Mouse (Mus musculus): ENCODE results near the gene Zmynd8.

Gene Zmynd8

DNA sequence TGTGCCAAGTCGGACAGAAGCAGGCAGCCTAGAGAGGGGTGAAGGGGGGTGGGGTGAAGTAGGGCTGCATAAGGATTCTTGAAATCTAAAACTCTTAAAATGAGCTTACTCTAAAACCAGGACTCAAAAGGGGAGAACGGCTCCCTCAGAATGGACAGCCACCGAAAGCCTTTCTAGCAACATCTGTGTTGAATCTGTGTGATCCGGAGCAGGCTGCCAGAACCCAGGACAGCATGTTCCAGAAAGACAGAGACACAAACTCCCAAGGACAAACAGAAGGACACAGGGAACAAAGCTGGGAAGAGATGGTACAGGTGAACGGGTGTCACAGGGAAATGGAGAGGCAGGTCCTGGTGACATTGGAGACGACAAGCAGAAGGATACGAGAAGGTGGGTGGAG lies 25.6 kb downstream of the Zmynd8 start:
- in situ Hi-C loops (cut with MboI; ENCODE audit: low pct_unique_long_range_greater_than_20kb in 1 of 2, low sequenced_read_pairs in 2 of 2, unreplicated experiment in 1 of 2), result no loop called here

DNA sequence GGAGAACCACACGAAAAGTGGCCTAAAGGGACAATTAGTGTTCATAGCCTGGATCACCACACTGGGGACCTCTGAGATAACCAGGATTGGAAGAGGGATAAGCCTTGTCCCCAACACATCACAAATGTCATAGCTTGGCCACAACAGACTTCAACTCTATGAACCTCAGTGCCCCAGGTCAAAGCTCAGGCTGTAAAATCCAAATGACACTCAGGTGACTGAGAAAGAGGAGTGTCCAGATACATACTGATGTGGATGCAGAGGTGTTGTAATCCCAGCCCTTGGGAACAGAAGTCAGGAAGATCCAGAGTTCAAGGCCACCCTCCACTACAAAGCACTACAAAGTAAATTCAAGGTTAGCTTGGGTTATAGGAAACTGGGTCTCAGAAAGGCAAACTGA lies 29.6 kb downstream of the Zmynd8 start:
- in situ Hi-C loops (cut with MboI; ENCODE audit: low pct_unique_long_range_greater_than_20kb in 1 of 2, low sequenced_read_pairs in 2 of 2, unreplicated experiment in 1 of 2), result no loop called here

DNA sequence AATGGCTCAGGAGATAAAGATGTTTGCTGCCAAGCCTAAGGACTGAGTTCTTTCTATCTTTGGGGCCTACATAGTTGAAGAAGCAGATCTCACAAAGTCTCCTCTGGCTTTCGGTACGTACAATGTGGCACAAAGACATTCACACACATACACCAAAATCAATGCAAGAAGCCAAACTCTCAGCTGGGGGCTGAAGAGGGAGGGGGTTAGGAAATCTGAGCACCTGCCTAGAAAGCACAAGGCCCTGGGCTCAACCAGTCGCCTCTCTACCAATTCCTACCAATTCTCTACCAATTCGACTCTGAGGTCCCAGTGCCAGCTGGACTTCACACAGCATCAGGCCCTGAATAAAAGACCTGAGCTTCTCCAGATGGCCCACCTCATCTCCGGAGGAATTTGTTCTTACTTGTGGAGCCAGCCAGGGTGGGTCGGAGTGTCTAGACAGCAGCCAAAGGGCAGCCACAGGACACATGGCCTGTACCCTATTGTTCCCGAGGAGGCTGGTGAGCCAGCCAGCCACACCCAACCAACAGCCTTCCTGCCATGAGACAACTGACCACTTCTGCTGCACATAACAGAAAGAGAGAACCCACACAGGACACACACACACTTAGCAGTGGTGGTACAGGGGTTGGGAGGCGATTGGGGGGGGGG lies 30.2 kb downstream of the Zmynd8 start:
- in situ Hi-C loops (cut with MboI; ENCODE audit: low pct_unique_long_range_greater_than_20kb in 1 of 2, low sequenced_read_pairs in 2 of 2, unreplicated experiment in 1 of 2), result no loop called here

DNA sequence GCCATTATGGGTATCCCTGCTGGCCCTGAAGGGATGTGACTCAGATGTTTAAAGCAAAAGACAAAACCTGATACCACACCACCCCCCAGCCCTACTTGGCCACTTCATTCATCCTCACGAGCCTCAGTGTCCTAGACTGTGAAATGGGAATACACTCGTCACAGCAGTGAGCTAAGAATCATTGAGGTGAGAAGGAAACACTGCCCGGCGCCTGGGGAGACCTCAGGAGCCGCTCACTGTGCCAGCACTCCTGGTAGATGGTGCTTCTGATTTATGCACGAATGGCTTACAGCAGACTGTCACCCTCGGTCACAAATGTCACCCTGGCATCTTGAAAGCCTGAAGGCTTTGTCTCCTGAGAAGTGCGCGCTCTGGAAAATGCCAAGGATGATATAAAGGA lies 31.3 kb downstream of the Zmynd8 start:
- in situ Hi-C loops (cut with MboI; ENCODE audit: low pct_unique_long_range_greater_than_20kb in 1 of 2, low sequenced_read_pairs in 2 of 2, unreplicated experiment in 1 of 2), result no loop called here

DNA sequence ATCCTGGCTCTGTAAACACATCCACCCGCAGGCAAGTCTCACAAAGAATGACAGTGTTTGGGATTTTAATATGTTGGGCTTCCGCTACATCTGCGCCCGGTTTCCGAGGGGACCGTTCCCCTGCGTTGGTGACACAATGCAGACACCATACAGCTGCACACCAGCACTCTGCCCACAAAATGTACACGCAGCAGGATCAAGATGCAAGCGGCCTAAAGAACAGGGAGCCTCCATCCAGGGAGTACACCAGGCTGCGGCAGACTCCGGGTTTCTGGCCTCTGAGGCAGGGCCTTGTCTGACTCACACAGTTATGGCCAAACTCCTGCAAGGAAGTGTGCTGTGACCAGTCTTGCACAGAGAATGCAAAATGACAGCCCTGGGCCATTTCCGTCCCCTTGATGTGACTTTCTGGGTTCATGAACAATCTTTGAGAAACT lies 31.8 kb downstream of the Zmynd8 start:
- in situ Hi-C loops (cut with MboI; ENCODE audit: low pct_unique_long_range_greater_than_20kb in 1 of 2, low sequenced_read_pairs in 2 of 2, unreplicated experiment in 1 of 2), result no loop called here

DNA sequence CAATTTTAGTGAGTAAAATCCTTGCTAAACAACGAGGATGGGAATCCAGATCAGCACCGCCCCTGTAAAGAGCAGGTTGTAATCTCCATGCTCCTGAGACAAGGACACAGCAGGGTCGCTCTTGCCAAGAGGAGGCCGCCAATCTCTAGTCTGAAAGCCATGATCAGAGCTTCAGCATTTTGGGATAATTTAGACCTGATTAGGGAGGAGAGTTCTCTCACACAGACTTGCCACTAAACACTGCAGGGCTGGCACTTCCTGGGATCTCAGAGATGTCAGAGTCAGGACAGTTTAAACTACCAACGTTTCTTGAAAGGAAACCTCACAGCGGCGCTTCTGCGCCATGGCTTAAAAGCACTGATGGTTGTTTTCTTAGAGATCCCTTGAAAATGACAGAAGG lies 32.4 kb downstream of the Zmynd8 start:
- in situ Hi-C loops (cut with MboI; ENCODE audit: low pct_unique_long_range_greater_than_20kb in 1 of 2, low sequenced_read_pairs in 2 of 2, unreplicated experiment in 1 of 2), result no loop called here

DNA sequence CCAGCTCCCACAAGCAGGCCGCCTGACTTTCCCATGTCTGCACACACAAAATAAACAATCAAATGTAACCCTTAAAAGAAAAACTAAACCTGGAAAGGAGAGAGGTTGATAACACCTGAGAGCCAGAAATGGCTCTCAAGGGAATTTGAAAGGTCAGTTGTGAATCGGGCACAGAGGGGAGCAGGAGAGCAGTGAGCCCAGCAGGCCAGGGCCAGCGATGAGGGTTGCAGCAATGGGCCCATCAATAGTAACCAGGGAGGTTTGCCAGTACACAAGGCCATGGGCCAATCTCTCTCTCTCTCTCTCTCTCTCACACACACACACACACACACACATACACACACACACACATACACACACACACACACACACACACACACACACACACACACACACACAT lies 34.0 kb downstream of the Zmynd8 start:
- in situ Hi-C loops (cut with MboI; ENCODE audit: low pct_unique_long_range_greater_than_20kb in 1 of 2, low sequenced_read_pairs in 2 of 2, unreplicated experiment in 1 of 2), result no loop called here

DNA sequence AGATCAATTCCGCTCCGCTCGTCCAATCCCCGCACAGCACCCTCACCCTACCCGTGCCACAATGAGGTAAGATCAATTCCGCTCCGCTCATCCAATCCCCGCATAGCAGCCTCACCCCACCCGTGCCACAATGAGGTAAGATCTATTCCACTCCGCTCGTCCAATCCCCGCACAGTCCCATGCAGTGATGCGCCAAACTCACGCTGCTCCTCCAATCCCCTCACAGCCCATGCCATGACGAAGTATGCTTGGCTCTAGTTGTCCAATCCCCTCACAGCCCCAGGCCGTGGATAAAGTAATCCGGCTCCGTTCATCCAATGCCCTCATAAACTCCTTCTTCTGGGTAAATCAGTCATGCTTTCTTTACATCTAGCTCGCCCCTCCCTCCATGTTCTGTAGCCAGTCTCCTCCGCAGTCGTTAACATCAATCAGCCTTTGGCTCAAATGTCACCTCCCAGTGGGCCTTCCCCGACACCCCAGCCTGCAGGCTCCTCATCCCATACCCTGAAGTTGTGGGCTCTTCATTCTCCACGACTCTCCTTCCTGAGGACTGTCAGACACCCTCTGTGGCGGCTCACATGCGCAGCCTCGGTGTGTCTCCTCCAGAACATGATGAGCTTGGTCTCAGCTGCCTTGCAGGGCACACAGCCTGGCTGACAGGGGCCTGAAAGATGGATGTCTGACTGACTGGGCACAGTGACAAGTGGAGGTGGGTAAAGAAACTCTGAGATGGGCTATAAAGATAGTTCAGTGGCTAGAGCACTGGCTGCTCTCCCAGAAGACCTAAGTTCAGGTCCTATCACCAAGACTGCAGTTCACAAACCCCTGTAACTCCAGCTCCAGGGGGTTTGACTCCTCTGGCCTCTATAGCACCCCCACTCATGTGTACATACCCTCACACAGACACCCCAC lies 36.9 kb downstream of the Zmynd8 start:
- in situ Hi-C loops (cut with MboI; ENCODE audit: low pct_unique_long_range_greater_than_20kb in 1 of 2, low sequenced_read_pairs in 2 of 2, unreplicated experiment in 1 of 2), result no loop called here

DNA sequence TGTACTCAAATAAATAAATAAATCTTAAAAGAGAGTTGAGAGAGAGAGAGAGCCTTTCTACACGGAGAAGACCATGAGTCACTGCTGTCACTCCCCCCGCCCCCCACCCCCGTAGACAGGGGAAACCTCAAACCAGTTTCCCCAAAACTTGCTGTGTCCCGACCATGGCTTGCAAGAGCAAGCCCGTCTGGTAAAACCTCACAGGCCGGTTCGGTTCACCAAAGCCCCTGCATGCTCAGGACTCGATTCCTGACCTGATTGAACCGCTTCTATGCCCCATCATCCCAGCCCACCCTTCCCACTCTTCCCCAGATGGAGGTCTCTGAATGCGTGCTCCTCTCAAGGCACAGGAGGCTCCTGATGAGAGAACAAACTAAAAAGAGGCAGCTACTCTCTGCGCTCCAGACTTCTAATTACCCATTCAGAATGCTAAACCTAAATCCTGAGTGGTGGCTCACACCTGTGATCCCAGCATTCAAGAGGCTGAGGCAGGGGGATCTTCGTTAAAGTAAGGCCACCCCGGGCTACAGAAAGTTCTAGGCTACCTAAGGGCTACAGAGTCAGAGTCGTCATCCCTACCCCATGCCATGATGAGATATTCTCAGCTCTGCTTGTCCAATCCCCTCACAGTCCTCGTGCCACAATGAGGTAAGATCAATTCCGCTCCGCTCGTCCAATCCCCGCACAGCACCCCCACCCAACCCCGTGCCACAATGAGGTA lies 37.7 kb downstream of the Zmynd8 start:
- in situ Hi-C loops (cut with MboI; ENCODE audit: low pct_unique_long_range_greater_than_20kb in 1 of 2, low sequenced_read_pairs in 2 of 2, unreplicated experiment in 1 of 2), result no loop called here

DNA sequence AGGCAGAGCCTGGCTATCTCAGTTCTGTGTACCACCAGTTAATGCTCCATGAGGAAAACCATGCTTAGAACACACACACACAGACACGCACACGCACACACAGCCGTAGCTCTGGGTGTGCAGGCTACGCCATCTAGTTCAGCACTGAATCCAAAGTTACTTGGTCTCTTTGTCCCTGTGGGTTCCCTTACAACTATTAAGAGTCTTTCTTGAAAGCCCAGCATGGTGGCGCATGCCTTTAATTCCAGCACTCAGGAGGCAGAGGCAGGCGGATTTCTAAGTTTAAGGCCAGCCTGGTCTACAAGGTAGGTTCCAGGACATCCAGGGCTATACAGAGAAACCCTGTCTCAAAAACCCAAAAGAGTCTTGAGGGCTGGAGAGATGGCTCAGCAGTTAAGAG lies 38.4 kb downstream of the Zmynd8 start:
- in situ Hi-C loops (cut with MboI; ENCODE audit: low pct_unique_long_range_greater_than_20kb in 1 of 2, low sequenced_read_pairs in 2 of 2, unreplicated experiment in 1 of 2), result no loop called here

DNA sequence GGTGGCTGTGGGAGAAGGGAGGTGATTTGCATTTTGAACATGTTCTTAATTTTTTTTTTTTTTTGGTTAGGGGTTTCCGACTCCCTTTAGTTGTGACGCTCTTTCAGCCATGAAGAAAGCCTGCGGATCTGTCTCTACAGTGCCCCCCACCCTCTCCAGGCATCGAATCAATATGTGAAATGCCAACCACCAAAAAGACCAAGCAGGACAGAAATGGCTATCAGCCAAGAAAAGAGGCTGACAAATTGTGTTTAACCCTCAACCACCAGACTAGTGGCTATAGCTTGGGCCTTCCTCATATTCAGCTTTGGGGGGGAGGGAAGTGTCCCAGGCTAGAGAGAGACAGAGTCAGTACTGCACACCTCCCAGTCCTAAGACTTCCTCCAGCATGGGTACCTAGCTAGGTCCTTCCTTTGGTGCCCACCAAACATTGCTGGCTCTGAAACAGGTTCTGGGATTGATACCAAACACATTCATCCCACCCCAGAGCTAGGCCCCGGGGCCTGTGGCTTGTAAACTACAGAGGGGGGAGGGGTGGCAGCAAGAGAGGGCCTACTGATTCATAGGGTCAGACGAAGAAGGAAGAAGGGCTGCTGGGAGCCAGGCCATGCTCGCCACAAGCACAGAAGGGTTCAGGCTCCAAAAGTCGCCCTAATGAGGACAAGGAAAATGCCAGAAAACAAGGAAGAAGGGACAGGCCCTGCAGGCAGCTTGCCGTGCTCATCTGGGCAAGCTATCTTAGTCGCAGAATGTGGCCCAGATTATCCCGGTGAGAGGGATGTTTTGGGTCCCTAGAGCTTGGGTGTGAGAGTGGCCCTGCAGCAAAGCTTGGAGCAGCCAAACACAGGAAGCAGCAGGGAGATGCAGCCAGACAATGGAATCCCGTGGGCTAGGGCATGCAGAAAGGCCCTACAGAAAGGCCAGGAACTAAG lies 40.1 kb downstream of the Zmynd8 start:
- in situ Hi-C loops (cut with MboI; ENCODE audit: low pct_unique_long_range_greater_than_20kb in 1 of 2, low sequenced_read_pairs in 2 of 2, unreplicated experiment in 1 of 2), result no loop called here

DNA sequence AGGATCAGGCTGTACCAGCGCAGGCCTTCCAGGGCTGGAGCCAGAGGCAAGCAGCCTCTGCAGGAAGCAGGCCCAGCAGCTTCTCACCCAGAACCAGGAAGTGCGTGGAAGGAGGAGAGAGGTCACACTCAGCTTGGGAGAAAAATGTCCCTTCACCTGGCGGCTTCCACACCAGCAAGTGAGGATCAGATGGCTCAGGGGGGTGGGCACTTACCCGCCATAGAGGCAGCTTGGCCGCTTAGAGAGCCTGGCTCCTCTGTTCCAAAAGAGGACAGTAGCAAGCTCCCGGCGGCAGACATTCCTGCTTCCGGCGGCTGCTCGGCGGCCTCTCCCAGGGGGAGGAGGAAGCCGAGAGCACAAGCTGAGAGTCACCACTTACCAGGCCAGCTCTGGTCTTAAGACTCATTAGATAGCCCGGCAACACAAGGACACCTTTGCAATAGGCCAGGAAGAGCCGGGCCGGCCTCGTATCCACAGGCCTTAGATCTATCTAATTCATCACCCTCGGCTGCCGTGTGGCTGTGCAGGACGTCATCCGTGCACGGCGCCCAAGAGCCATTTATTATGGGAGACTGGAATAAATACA lies 40.9 kb downstream of the Zmynd8 start:
- in situ Hi-C loops (cut with MboI; ENCODE audit: low pct_unique_long_range_greater_than_20kb in 1 of 2, low sequenced_read_pairs in 2 of 2, unreplicated experiment in 1 of 2), result no loop called here

DNA sequence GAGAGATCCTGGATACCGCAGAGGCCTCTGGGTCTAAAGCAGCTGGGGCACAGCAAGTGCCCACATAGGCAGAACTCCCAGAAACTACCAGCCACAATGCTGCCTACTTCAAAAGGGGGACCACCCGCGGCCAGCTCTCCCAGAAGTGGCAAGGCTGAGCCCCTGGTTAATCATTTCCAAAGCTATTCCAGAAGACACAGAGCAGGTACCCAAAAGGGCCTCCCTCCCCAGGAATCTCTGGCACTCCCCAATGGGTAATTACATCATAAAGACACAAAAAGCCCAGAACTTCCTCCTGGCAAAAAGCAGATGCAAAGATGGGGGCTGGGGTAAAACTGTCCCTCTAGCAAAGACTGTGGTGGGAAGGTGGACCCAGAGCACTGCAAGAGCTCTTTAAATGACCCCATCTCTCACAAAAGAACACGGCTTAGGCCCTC lies 41.4 kb downstream of the Zmynd8 start:
- in situ Hi-C loops (cut with MboI; ENCODE audit: low pct_unique_long_range_greater_than_20kb in 1 of 2, low sequenced_read_pairs in 2 of 2, unreplicated experiment in 1 of 2), result no loop called here

DNA sequence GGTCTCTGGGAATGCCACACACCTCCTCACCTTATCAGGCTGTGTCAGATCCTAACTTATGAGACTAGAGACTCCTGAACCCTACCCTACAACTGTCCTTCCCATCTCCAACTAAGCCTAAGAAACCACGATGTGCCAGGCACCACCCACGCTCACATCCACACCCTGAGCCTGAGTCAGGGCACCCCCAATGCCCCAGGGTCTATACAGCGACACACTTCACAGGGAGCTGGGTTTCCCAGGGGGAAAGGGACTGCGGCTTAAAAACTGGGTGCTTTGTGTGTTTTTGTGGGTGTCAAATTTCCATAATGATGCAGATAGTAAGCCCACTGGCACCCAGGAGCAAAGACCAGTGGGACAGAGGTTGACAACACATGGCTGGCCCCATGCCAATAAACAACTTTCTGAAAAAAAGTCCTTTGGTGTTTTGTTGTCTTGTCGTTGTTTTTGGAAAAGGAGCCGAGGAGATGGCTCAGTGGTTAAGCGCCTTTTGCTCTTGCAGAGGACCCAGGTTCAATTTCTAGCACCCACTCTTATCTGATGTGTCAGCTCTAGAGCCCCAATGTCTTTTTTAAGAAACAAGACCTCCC lies 42.1 kb downstream of the Zmynd8 start:
- in situ Hi-C loops (cut with MboI; ENCODE audit: low pct_unique_long_range_greater_than_20kb in 1 of 2, low sequenced_read_pairs in 2 of 2, unreplicated experiment in 1 of 2), result no loop called here

DNA sequence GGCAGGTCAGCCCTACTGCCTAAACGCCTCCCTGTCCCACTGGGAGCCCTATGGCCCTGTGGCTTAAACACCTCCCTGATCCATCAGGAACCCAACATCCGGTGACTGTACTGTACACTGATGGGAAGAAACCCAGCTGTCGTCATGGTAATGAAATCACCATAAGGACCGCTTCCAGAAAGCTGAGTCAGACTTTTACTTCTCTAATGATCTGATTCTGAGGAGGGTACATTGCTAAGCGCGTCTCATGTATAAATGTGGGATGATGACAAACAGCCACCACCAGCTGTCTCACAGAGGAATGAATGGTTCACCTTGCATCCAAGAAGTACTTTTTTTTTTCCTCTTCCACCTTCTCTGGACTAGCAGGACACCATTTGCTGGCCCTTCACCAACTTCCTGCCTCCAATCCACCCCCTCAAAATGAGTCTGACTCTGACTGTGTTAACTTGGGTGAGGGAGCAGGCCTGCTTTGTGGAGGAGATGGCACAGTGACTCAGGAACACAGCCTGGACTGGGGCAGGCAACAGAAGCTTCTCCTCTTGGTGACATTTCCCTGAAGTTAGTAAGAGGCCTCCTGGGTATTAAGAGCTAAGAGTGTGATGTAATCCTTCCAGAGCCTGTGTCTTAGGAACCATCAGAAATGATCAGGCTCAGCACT lies 43.0 kb downstream of the Zmynd8 start:
- in situ Hi-C loops (cut with MboI; ENCODE audit: low pct_unique_long_range_greater_than_20kb in 1 of 2, low sequenced_read_pairs in 2 of 2, unreplicated experiment in 1 of 2), result no loop called here

DNA sequence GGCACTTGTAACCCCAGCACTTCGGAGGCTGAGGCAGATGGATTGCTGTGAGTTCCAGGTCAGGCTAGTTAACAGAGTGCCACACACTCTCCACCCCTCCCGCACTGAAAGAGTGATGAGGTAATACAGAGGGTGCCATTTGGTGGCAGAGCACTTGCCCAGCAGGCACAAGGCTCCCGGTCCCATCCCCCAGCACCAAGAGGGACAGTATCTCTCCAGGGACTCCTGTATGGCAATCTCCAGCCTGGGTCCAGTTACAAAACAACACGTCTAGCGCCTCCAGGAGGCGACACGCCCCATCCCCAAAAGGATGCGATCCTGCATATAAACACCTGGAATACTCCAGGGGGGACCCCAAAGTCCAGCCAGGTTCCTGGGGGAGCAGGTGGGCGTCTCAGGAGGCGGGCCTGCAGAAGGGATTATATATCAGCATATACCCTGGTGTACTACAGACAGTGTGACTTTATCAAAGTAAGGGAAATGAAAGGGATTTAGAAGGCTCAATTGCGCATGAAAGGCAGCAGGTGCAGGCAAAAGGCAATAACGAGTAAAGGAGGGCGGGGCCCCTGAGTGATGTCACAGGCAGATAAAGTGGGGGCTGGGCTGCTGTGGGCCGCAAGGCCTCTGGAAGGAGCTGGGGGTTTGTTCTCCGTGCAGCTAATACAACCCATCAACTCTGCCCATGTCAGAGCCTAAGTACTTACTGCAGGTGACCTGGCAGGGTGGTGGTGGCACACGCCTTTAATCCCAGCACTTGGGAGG lies 44.4 kb downstream of the Zmynd8 start:
- in situ Hi-C loops (cut with MboI; ENCODE audit: low pct_unique_long_range_greater_than_20kb in 1 of 2, low sequenced_read_pairs in 2 of 2, unreplicated experiment in 1 of 2), result no loop called here

All from mouse embryonic stem cell (cell line).